Mouse (Mus musculus): ENCODE measurements around the gene Eif5a. TPM values are rescaled to one million over a fixed set of nuclear protein-coding genes. Genes with fewer than 3 reads are reported as not detected.

Eif5a gene
- total and polyA plus RNA-seq, 3 experiments, result 1,419 to 3,314 (median 2,729) TPM

DNA sequence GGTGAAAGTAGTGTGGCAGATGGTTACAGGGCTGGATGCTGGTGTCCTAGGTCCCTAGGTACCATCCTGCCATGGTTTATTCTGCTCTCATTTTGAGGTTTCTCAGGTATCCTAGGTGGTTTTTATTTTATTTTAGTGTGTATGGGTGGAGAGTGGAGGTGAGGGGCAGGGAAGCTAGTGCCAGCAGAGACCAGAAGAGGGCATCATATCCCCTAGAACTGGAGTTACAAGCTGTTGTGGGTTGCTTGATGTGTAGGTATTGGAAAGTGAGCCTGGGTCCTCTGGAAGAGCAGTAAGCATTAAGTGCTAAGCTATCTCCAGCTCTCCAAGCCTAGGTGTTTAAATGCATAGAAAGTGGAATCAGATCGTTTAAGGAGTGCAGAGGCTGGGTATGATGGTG, 30.5 kb upstream of the Eif5a start:
- no peak overlapping the region for H3K9ac ChIP-seq (ENCODE audit: insufficient read depth, low read depth)
- dilution Hi-C loops (cut with MboI; ENCODE audit: extremely low pct_ligation_motif_present, extremely low pct_unique_long_range_greater_than_20kb, low sequenced_read_pairs) (no loop called here), in situ Hi-C loops (cut with MboI; ENCODE audit: low pct_ligation_motif_present, low pct_unique_long_range_greater_than_20kb, low sequenced_read_pairs) (loop anchor here (5.0 kb wide), 1 partner anchor 60 kb away; no protein-coding TSS in a partner anchor)
- no peak overlapping the region for H3K4me3 ChIP-seq (replicated peaks in 1 of 3; ENCODE audit: low read depth in 2 of 3, low read length in 2 of 3, poor library complexity in 1 of 3)
- no peak for DNase-seq (ENCODE audit: extremely low read depth)
- H3K9me3 ChIP-seq (replicated peaks; ENCODE audit: low read length), result no peaks in the 10 kb centered on the region
- H3K27ac ChIP-seq (ENCODE audit: insufficient read depth, low read depth), result no peak overlapping the region
- peaks cover 17% of the 10 kb centered on the region for H3K27me3 ChIP-seq (replicated peaks)
- H3K4me1 ChIP-seq (ENCODE audit: control insufficient read depth in 1 of 2, insufficient read depth in 2 of 2), result peaks cover 11 to 29% of the 10 kb centered on the region in 2 experiments
- H3K79me2 ChIP-seq (replicated peaks; ENCODE audit: control insufficient read depth, extremely low read depth, insufficient read depth, poor library complexity, severe bottlenecking), result no peaks in the 10 kb centered on the region
- no peak overlapping the region for H3K4me2 ChIP-seq (ENCODE audit: insufficient read depth, low read depth, poor library complexity, severe bottlenecking)
- no peaks in the 10 kb centered on the region for H3K36me3 ChIP-seq (replicated peaks in 1 of 2; ENCODE audit: control insufficient read depth in 1 of 2, insufficient read depth in 1 of 2, low read length in 1 of 2)
- TF ChIP-seq MAX (IDR thresholded peaks at IDR 0.05; ENCODE audit: low read length), result no peak
- no peak for TF ChIP-seq ZNF384 (IDR thresholded peaks at IDR 0.05; ENCODE audit: low read depth, low read length)
- no peak for TF ChIP-seq CHD1 (IDR thresholded peaks at IDR 0.05; ENCODE audit: low read depth, low read length)
- TF ChIP-seq BHLHE40 (IDR thresholded peaks at IDR 0.05; ENCODE audit: low read depth, low read length), result no peak
- no peak for TF ChIP-seq NELFE (IDR thresholded peaks at IDR 0.05; ENCODE audit: low read depth, low read length)
- TF ChIP-seq PAX5 (IDR thresholded peaks at IDR 0.05; ENCODE audit: low read length), result no peak
- TF ChIP-seq MXI1 (IDR thresholded peaks at IDR 0.05; ENCODE audit: low read depth, low read length), result no peak
- no peak for TF ChIP-seq EP300 (IDR thresholded peaks at IDR 0.05; ENCODE audit: low read length)
- TF ChIP-seq TBP (conservative IDR thresholded peaks at IDR 0.05; ENCODE audit: low read depth, low read length), result no peak
- TF ChIP-seq IRF4 (IDR thresholded peaks at IDR 0.05; ENCODE audit: low read depth, low read length), result 0 out of 2 replicates have a peak, but pooled peaks have one; percentile 18
- peak; percentile 4; the same call in 1 of the 2 replicates for TF ChIP-seq ZC3H11A (IDR thresholded peaks at IDR 0.05; ENCODE audit: low read depth, low read length)
- TF ChIP-seq NRF1 (IDR thresholded peaks at IDR 0.05; ENCODE audit: low read depth, low read length), result no peak
- TF ChIP-seq SIN3A (IDR thresholded peaks at IDR 0.05; ENCODE audit: low read length), result no peak
- no peak for TF ChIP-seq POLR2AphosphoS2 (IDR thresholded peaks at IDR 0.05; ENCODE audit: low read depth, low read length)
- TF ChIP-seq CHD2 (IDR thresholded peaks at IDR 0.05; ENCODE audit: low read length), result no peak
- no peak for TF ChIP-seq JUND (conservative IDR thresholded peaks at IDR 0.05; ENCODE audit: low read depth, low read length)
- TF ChIP-seq MAZ (IDR thresholded peaks at IDR 0.05; ENCODE audit: low read depth, low read length), result no peak
- TF ChIP-seq CTCF (conservative IDR thresholded peaks at IDR 0.05 in 1 of 2, IDR thresholded peaks at IDR 0.05 in 1 of 2; ENCODE audit: low read depth in 2 of 2, low read length in 2 of 2), result peak; percentile 55 to 81
- TF ChIP-seq ELF1 (IDR thresholded peaks at IDR 0.05; ENCODE audit: low read depth, low read length), result no peak
- TF ChIP-seq USF2 (conservative IDR thresholded peaks at IDR 0.05; ENCODE audit: low read depth, low read length), result no peak
- TF ChIP-seq MEF2A (IDR thresholded peaks at IDR 0.05; ENCODE audit: borderline replicate concordance, low read depth, low read length), result peak; percentile 42; the same call in 1 of the 2 replicates
- TF ChIP-seq GABPA (IDR thresholded peaks at IDR 0.05; ENCODE audit: insufficient replicate concordance, low read depth, low read length), result no peak
- peak; percentile 75 for TF ChIP-seq RAD21 (IDR thresholded peaks at IDR 0.05; ENCODE audit: low read depth, low read length)
- TF ChIP-seq ETS1 (conservative IDR thresholded peaks at IDR 0.05; ENCODE audit: low read depth, low read length), result no peak
- no peak for TF ChIP-seq TCF12 (IDR thresholded peaks at IDR 0.05; ENCODE audit: low read depth, low read length)
- TF ChIP-seq SMC3 (IDR thresholded peaks at IDR 0.05; ENCODE audit: low read depth, low read length), result peak; percentile 62
- TF ChIP-seq JUN (IDR thresholded peaks at IDR 0.05; ENCODE audit: insufficient read depth, low read depth, low read length), result no peak
- no peak for TF ChIP-seq RCOR1 (conservative IDR thresholded peaks at IDR 0.05; ENCODE audit: low read depth, low read length)
- TF ChIP-seq E2F4 (IDR thresholded peaks at IDR 0.05; ENCODE audit: insufficient replicate concordance, low read depth, low read length), result no peak
- no peak for TF ChIP-seq KAT2A (IDR thresholded peaks at IDR 0.05; ENCODE audit: insufficient replicate concordance, low read length)
